Mouse (Mus musculus): ENCODE measurements around the gene Kmt2a. TPM values are rescaled to one million over a fixed set of nuclear protein-coding genes. Genes with fewer than 3 reads are reported as not detected.

Gene Kmt2a
- polyA plus RNA-seq, 1 experiment from 2014 or later: 22.2 TPM

DNA sequence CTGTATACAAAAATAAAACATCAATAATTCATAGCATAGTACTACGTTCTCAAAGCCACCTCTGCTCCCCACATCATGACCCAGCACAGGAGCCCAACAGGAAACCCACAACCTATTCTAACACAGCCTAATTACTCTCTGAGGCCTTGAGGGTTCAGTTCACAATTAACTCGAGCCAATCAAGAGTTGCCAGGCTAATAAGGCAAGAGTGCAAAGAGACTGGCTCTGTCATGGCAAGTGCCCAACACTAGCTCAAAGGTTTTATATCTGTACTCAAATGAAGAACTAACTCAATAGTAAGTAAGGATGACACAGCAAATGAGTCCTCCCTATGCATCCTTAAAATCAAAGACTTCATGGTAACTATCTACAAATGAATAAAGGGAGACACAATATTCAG, 50.6 kb downstream of the Kmt2a start:
- H3K27me3 ChIP-seq: no peaks in the 10 kb centered on the region
- ATAC-seq (no peak), DNase-seq (ENCODE audit: low read depth, low spot score) (no peak)
- POLR2A ChIA-PET: no interaction called here
- in situ Hi-C loops (cut with MboI; ENCODE audit: low pct_unique_long_range_greater_than_20kb): loop anchor here (25.0 kb wide), 1 partner anchor 307 kb away; the partner anchor contains the start of gene Scn4b
- no peak for TF ChIP-seq CTCF (IDR thresholded peaks at IDR 0.05)
- CTCF ChIA-PET: no interaction called here

DNA sequence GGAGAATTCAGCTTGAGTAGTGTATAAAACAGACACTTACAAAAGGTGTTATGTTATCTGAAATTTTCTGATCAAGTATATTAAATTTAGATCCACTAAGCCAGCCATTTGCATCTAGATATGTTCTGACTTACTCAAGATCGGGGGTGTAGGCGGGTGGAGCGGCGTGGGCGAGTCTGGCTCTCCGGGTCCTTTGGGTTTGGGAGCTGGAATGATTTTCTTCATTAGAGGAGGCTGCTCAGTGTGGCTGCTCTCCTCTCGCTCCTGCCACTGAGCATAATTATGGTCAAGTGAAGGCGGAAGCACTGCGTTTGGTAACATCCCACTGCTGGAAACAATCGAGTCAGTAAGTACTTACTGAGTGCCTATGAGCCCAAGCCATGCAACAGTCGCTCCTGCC, 52.2 kb downstream of the Kmt2a start:
- CTCF ChIA-PET: interaction anchor here (0.9 kb wide), 1 partner anchor 9 kb away, joined by 3 read pairs; no protein-coding TSS in a partner anchor
- in situ Hi-C loops (cut with MboI; ENCODE audit: low pct_unique_long_range_greater_than_20kb): loop anchor here (25.0 kb wide), 1 partner anchor 308 kb away; the partner anchor contains the start of gene Scn4b
- no peak for TF ChIP-seq CTCF (IDR thresholded peaks at IDR 0.05)
- no peaks in the 10 kb centered on the region for H3K27me3 ChIP-seq
- ATAC-seq (no peak), DNase-seq (ENCODE audit: low read depth, low spot score) (no peak)
- POLR2A ChIA-PET: no interaction called here

DNA sequence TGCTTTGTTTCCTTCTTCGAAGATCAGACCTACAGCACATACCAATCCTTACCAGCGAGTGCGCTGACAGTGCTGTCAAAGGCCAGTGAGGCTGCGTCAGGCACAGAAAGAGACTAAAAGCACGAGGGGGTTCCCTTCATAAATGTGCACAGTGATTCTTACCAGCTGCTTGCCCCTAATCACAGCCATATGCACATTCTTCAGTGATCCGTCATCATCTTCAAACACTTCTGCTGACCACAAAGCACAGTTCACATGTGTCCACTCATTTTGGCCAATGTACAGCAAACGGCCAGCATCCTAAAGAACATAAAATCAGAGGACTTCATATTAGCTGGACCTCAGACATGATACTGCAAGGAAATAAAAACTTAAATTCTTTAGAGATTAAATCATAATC, 54.4 kb downstream of the Kmt2a start:
- ATAC-seq: no peak
- no peak for TF ChIP-seq CTCF (IDR thresholded peaks at IDR 0.05)
- no peaks in the 10 kb centered on the region for H3K27me3 ChIP-seq
- ChIA-PET CTCF (interaction anchor here (1.9 kb wide), 1 partner anchor 10 kb away, joined by 4 read pairs; no protein-coding TSS in a partner anchor), POLR2A (no interaction called here)
- DNase-seq (ENCODE audit: low read depth, low spot score): no peak
- in situ Hi-C loops (cut with MboI; ENCODE audit: low pct_unique_long_range_greater_than_20kb): loop anchor here (25.0 kb wide), 1 partner anchor 311 kb away; the partner anchor contains the start of gene Scn4b

DNA sequence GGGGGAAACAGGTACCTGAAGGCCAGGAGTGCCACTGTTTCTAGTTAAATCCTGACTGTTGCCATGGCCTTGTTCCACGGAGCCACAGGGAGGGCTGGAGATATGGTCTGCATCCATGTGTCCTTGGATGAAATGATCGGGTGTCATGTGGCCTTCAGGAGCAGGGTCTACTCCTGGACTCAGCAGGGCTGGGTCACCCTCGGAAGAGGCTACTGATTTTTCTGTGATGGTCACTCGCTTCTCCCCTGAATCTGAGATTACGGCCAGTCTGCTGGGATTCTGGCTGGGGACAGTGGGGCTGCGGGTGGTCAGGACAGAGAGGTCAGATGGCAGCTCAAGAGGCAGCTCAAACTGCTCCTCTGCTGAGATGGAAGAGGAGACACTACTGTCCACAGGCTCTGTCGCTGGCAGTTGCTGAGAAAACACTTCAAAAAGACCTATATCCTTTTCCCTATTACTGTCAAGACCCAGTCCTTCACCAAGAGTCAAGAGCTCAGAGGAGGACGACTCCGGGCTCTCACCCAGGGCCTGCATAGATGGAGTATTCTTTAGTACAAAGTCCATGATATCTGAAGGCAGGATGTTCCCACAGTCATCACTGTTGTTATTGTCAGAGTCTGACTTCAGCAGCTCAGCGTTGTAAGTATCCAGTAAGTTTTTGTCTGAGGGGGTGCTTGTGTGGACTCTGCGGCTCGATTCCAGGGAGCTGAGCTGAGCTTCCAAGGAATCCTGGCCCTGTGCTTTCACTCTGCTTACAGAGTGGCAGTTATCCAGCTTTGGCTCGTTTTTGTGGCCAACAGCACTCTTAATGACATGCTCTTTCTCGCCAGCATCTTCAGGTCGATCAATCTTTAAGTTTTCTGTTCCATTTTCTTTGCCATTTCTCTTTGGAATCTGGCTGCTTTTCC, 60.9 kb downstream of the Kmt2a start:
- CTCF ChIA-PET: interaction anchor here (0.8 kb wide), 1 partner anchor 8 kb away, joined by 3 read pairs; no protein-coding TSS in a partner anchor
- TF ChIP-seq CTCF (IDR thresholded peaks at IDR 0.05): no peak
- ATAC-seq: no peak
- no peak for DNase-seq (ENCODE audit: low read depth, low spot score)
- POLR2A ChIA-PET: no interaction called here
- no peaks in the 10 kb centered on the region for H3K27me3 ChIP-seq
- in situ Hi-C loops (cut with MboI; ENCODE audit: low pct_unique_long_range_greater_than_20kb): no loop called here

DNA sequence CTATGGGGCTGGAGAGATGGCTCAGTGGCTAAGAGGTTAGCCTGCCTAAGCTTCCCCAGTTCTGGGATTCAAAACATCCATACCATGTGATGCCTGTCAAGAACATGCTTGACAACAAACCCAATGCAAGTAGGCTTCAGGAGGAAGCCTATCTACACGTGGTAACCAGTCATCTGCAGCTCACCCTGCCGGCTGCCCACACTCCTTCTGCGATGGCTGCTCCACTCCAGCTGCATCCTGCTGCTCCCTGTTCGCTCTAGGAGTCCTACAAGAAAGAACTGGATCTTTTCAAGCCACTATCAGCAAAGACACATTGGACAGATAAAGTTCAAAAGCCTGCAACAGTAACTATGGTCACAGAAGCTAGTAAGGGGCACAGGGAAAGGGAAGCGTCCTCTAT, 63.6 kb downstream of the Kmt2a start:
- CTCF ChIA-PET: interaction anchor here (0.9 to 1.4 kb wide), 6 partner anchors 9 to 162 kb away, joined by 3 to 4 read pairs (median 3); no protein-coding TSS in a partner anchor
- POLR2A ChIA-PET: no interaction called here
- TF ChIP-seq CTCF (IDR thresholded peaks at IDR 0.05): no peak
- no peaks in the 10 kb centered on the region for H3K27me3 ChIP-seq
- ATAC-seq: no peak
- in situ Hi-C loops (cut with MboI; ENCODE audit: low pct_unique_long_range_greater_than_20kb): no loop called here
- DNase-seq (ENCODE audit: low read depth, low spot score): no peak

DNA sequence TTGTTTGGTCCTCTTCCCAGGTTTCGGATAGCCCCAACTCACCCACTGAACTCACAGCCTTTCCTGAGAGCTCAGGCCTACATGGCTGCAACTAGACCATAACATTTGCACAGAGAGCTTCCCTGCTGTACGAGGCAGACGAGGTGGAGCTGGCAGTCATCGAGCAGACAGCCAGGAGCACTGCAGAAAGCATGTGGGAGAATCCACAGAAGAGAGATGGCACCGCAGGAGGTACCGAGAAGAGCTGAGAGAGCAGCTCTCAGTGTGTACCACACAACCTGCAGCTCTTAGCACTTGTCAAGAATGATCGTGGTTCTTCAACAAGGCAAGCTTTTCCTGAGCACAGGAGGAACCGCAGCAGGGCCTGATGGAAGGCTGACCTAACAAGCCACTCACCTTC, 66.9 kb downstream of the Kmt2a start:
- POLR2A ChIA-PET: no interaction called here
- CTCF ChIA-PET: interaction anchor here (0.7 to 1.2 kb wide), 3 partner anchors 11 to 159 kb away, joined by 3 read pairs; partner anchors contain the start of gene Ttc36
- ATAC-seq (no peak), DNase-seq (ENCODE audit: low read depth, low spot score) (no peak)
- no peaks in the 10 kb centered on the region for H3K27me3 ChIP-seq
- in situ Hi-C loops (cut with MboI; ENCODE audit: low pct_unique_long_range_greater_than_20kb): no loop called here
- TF ChIP-seq CTCF (IDR thresholded peaks at IDR 0.05): no peak

DNA sequence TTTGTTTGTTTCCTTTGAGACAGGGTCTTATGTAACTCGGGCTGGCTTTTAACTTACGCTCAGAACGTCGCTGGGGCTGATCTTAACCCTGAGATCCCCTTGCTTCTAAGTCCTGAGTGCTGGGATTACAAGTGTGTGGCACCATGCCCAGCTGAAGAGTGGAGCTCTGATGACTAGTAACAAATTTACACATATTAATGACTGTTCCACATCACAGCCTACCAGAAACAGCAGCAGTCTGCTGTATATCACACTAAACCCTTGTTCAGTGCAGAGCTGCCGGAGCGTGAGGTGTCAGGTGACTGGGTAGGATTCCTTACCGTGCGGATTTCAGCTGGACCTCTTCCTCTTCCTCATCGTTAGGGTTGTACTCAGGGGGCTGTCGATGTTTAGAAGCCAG, 70.8 kb downstream of the Kmt2a start:
- TF ChIP-seq CTCF (IDR thresholded peaks at IDR 0.05): no peak
- in situ Hi-C loops (cut with MboI; ENCODE audit: low pct_unique_long_range_greater_than_20kb): no loop called here
- H3K27me3 ChIP-seq: no peaks in the 10 kb centered on the region
- POLR2A ChIA-PET: no interaction called here
- DNase-seq (ENCODE audit: low read depth, low spot score) (no peak), ATAC-seq (no peak)
- CTCF ChIA-PET: no interaction called here

DNA sequence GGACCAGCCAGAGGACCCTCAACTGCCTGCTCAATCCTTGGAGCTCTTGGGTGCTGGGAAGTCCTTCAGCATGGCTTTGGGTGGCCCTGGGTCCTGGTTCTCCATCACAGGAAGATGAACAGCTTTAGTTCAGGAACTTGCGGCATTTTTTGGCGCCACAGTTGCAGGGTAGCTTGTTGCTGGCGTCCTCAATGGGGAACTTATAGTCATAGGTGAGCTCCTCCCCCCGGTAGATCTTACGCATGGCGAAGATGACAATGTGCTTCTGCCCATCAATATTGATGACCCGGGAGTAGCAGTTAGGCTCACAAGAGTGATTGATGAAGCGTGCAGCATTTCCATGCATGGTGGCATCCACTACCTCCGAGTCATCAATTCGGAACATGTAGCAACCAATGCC, 73.3 kb downstream of the Kmt2a start:
- in situ Hi-C loops (cut with MboI; ENCODE audit: low pct_unique_long_range_greater_than_20kb): no loop called here
- TF ChIP-seq CTCF (IDR thresholded peaks at IDR 0.05): no peak
- H3K27me3 ChIP-seq: no peaks in the 10 kb centered on the region
- ATAC-seq: no peak
- POLR2A ChIA-PET: no interaction called here
- CTCF ChIA-PET: no interaction called here
- DNase-seq (ENCODE audit: low read depth, low spot score): no peak

DNA sequence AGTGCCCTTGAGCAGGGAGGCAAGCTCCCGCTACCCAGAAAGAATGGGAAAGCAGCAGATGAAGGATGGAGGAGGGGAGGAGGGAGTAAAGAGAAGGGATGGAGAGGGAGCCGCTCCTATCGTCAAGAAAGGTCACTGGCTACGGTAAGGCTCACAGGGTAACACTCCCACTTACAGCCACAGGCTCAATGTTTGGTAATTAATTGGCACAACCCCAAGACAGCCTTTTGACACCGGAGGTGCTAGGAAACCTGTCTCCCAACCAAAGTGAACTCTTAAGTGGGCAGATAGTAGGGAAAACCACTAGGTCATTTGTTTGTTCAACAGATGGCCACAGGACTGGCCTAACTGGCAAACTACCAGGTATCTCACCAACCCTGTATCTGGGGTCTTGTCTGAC, 74.0 kb downstream of the Kmt2a start:
- ChIA-PET CTCF (no interaction called here), POLR2A (no interaction called here)
- no peak for DNase-seq (ENCODE audit: low read depth, low spot score)
- no peaks in the 10 kb centered on the region for H3K27me3 ChIP-seq
- ATAC-seq: no peak
- TF ChIP-seq CTCF (IDR thresholded peaks at IDR 0.05): no peak
- in situ Hi-C loops (cut with MboI; ENCODE audit: low pct_unique_long_range_greater_than_20kb): no loop called here

DNA sequence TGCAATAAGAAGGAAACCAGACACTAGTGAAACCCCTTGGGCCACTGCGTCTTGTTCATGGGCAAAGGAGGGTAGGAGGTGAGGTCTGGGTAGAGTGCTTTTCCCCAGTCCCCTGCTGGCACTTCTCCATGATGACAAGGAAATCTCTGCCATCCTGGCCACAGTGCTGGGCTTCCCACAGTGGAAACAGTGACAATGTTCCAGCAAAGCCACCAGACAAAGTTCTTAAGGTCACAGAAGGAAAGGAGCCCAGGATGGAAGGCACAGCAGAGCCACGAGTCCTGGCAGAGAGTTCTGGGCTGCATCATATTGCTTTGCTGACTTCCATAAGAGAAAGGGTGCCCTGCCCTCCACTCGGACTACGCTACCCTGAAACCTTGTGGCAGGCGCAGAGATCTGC, 75.6 kb downstream of the Kmt2a start:
- in situ Hi-C loops (cut with MboI; ENCODE audit: low pct_unique_long_range_greater_than_20kb): no loop called here
- DNase-seq (ENCODE audit: low read depth, low spot score): no peak
- no peaks in the 10 kb centered on the region for H3K27me3 ChIP-seq
- ChIA-PET CTCF (no interaction called here), POLR2A (no interaction called here)
- no peak for ATAC-seq
- no peak for TF ChIP-seq CTCF (IDR thresholded peaks at IDR 0.05)

DNA sequence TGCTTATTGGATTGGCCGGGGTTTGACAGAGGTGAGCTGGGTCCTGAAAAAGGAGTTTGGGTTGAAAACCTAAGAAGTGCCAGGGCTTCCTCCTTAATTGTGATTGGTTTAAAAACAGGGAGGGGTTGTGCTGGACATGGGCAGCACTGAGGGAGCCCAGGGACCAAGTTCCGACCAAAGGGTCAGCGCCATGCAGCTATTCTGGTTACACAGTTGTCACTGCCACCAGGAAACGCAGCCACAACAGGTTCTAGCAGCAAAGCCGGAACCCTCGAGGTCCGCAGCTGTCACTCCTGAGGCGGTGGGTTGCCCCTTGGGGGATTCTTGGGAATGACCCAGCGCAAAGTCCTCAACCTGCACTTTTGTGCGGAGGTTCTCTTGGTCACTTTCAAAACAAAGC, 76.4 kb downstream of the Kmt2a start:
- in situ Hi-C loops (cut with MboI; ENCODE audit: low pct_unique_long_range_greater_than_20kb): no loop called here
- ATAC-seq: no peak
- no peak for TF ChIP-seq CTCF (IDR thresholded peaks at IDR 0.05)
- no peaks in the 10 kb centered on the region for H3K27me3 ChIP-seq
- DNase-seq (ENCODE audit: low read depth, low spot score): no peak
- CTCF ChIA-PET: no interaction called here
- POLR2A ChIA-PET: no interaction called here

Data from Patski (cell line).